Comparison of ENCODE assay signal across 21 mouse cellular contexts in the genomic region with DNA sequence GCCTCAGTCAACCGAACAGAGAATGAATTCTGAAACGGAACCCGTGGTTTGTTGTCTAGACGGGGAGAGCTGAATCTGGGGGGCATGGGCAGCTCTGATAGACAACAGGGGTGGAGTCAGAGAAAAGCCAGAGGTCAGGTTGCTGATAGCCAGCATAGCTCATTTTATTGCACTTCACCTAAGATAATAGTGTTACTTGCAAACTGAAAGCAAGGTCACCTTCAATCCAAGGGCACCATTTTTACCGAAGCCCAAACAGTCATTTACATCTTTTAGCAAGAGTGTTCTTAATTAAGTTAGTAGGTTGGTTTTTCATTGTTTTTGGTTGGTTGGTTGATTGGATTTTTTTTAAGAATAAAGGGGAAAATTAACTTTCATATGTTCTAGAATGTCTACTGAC. TPM values are rescaled to one million over a fixed set of nuclear protein-coding genes. Genes with fewer than 3 reads are reported as not detected.
DNase-seq lines count a peak whose midpoint lies in the region; ATAC-seq and TF ChIP-seq lines count a peak whose summit lies in the region.
"Had no signal": no experiment of that assay in that cellular context is flagged by ENCODE, and none has a peak within 500 bp of the region (broad histone marks: within the 10 kb centered on the region; RNA-seq: fewer than 3 reads in every experiment).

No protein-coding gene starts in this region.

- no peak for ATAC-seq in heart, postnatal 0 days (ENCODE audit: insufficient read depth, low read depth)
- 0 out of 2 replicates have a peak, but pooled peaks have one; percentile 31 for ATAC-seq in common myeloid progenitor, adult 5-6 weeks (replicated peaks; ENCODE audit: low read depth, poor library complexity, severe bottlenecking)
- no peak for ATAC-seq in stomach, postnatal 0 days (ENCODE audit: low FRiP score, low TSS enrichment)
- ATAC-seq in erythroblast, adult 5-6 weeks (replicated peaks; ENCODE audit: low FRiP score, poor library complexity, severe bottlenecking): no peak
- ATAC-seq: hindbrain, postnatal 0 days had no signal

- no peaks in the 10 kb centered on the region for H3K27me3 ChIP-seq in heart, postnatal 0 days (ENCODE audit: control insufficient read depth, insufficient read depth, low read length)
- no peaks in the 10 kb centered on the region for H3K27me3 ChIP-seq in E14TG2a.4 (ENCODE audit: insufficient read depth, low read length)
- H3K27me3 ChIP-seq in stomach, postnatal 0 days (ENCODE audit: control insufficient read depth, insufficient read depth, low read length): no peaks in the 10 kb centered on the region
- H3K27me3 ChIP-seq: embryonic facial prominence, embryonic 12.5 days; forebrain, embryonic 12.5 days; liver, embryonic 13.5 days; midbrain, embryonic 12.5 days had no signal

- no peaks in the 10 kb centered on the region for H3K9me3 ChIP-seq in heart, postnatal 0 days (replicated peaks; ENCODE audit: control insufficient read depth, low read length)
- H3K9me3 ChIP-seq in E14TG2a.4 (ENCODE audit: low read length): no peaks in the 10 kb centered on the region
- no peaks in the 10 kb centered on the region for H3K9me3 ChIP-seq in stomach, postnatal 0 days (ENCODE audit: control insufficient read depth, low read length)
- H3K9me3 ChIP-seq: embryonic facial prominence, embryonic 12.5 days; forebrain, embryonic 12.5 days; liver, embryonic 13.5 days; midbrain, embryonic 12.5 days had no signal

- H3K9ac ChIP-seq in heart, postnatal 0 days (replicated peaks; ENCODE audit: low read depth, low read length): no peak overlapping the region
- no peak overlapping the region for H3K9ac ChIP-seq in stomach, postnatal 0 days (ENCODE audit: low read length)
- H3K9ac ChIP-seq: embryonic facial prominence, embryonic 12.5 days; forebrain, embryonic 12.5 days; liver, embryonic 13.5 days; midbrain, embryonic 12.5 days had no signal

- no peak overlapping the region for H3K4me2 ChIP-seq in heart, postnatal 0 days (ENCODE audit: low read depth, low read length)
- H3K4me2 ChIP-seq in stomach, postnatal 0 days (replicated peaks; ENCODE audit: low read depth): no peak overlapping the region
- H3K4me2 ChIP-seq: embryonic facial prominence, embryonic 12.5 days; forebrain, embryonic 12.5 days; liver, embryonic 13.5 days; midbrain, embryonic 12.5 days had no signal

- H3K4me1 ChIP-seq in heart, postnatal 0 days (ENCODE audit: control insufficient read depth, insufficient read depth): peaks cover 19% of the 10 kb centered on the region
- H3K4me1 ChIP-seq in E14TG2a.4 (replicated peaks; ENCODE audit: low read depth, low read length): peaks cover 94% of the 10 kb centered on the region
- H3K4me1 ChIP-seq in stomach, postnatal 0 days (replicated peaks; ENCODE audit: control insufficient read depth, insufficient read depth): no peaks in the 10 kb centered on the region; the same call in 1 of the 2 replicates
- H3K4me1 ChIP-seq: liver, embryonic 13.5 days; midbrain, embryonic 12.5 days had no signal

- no peak for TF ChIP-seq CTCF in heart, postnatal 0 days (IDR thresholded peaks at IDR 0.05; ENCODE audit: low read depth)
- no peak for TF ChIP-seq CTCF in E14TG2a.4 (conservative IDR thresholded peaks at IDR 0.05; ENCODE audit: low read length)
- no peak for TF ChIP-seq CTCF in stomach, postnatal 0 days (IDR thresholded peaks at IDR 0.05; ENCODE audit: low read depth)

- peak overlapping the region; percentile 25; the same call in 1 of the 2 replicates for H3K27ac ChIP-seq in heart, postnatal 0 days (ENCODE audit: low read depth)
- H3K27ac ChIP-seq in stomach, postnatal 0 days (replicated peaks): peak overlapping the region; percentile 46
- H3K27ac ChIP-seq: forebrain, embryonic 12.5 days; hindbrain, postnatal 0 days; liver, embryonic 13.5 days; midbrain, embryonic 12.5 days had no signal

- no peak overlapping the region for H3K4me3 ChIP-seq in heart, postnatal 0 days (ENCODE audit: low read depth, low read length)
- peak overlapping the region; percentile 67; the same call in 1 of the 2 replicates for H3K4me3 ChIP-seq in E14TG2a.4 (replicated peaks; ENCODE audit: low read length)
- H3K4me3 ChIP-seq in stomach, postnatal 0 days (ENCODE audit: low read depth, low read length): no peak overlapping the region
- H3K4me3 ChIP-seq: embryonic facial prominence, embryonic 12.5 days; erythroblast, embryonic 14.5 days; forebrain, embryonic 12.5 days; liver, embryonic 13.5 days; midbrain, embryonic 12.5 days had no signal

- TF ChIP-seq EP300 in heart, postnatal 0 days (IDR thresholded peaks at IDR 0.05; ENCODE audit: low read depth): no peak
- no peak for TF ChIP-seq EP300 in stomach, postnatal 0 days (optimal IDR thresholded peaks at IDR 0.05)

- 51% methylated on average over 5 of the region's 5 CpGs for WGBS in heart, postnatal 0 days
- 64% methylated on average over 5 of the region's 5 CpGs for WGBS in stomach, postnatal 0 days

- H3K36me3 ChIP-seq in heart, postnatal 0 days (replicated peaks; ENCODE audit: control insufficient read depth, insufficient read depth, low read length): no peaks in the 10 kb centered on the region
- no peaks in the 10 kb centered on the region; the same call in 1 of the 2 replicates for H3K36me3 ChIP-seq in E14TG2a.4 (ENCODE audit: insufficient read depth, low read length)
- H3K36me3 ChIP-seq in stomach, postnatal 0 days (ENCODE audit: control insufficient read depth, insufficient read depth, low read length): no peaks in the 10 kb centered on the region
- H3K36me3 ChIP-seq: embryonic facial prominence, embryonic 12.5 days; forebrain, embryonic 12.5 days; liver, embryonic 13.5 days; midbrain, embryonic 12.5 days had no signal

- DNase-seq in heart, postnatal 0 days (ENCODE audit: low spot score): no peak
- no peak for DNase-seq in heart, postnatal 10 days
- DNase-seq in stomach, postnatal 0 days (ENCODE audit: low spot score): no peak
- DNase-seq in cerebellum, postnatal 36 days: no peak
- DNase-seq: adrenal gland, adult 2 months; cerebellum, adult 11 months; cerebellum, adult 9-11 months; heart, postnatal 14 days; liver, embryonic 13.5 days; right cerebral cortex, postnatal 25 days; thymus, adult 18-20 months; thymus, postnatal 4 days had no signal

- intact Hi-C loops in heart, postnatal 10 days (cut with DNase I): no loop called here

RNA-seq across cellular contexts. Expression of a gene that starts 12.2 kb away (rescaled TPM):
- total RNA-seq in heart, postnatal 0 days (2014; rRNA removed; ENCODE audit: low replicate concordance): 3.3 TPM in 2 replicates
- polyA plus RNA-seq in heart, postnatal 0 days (2015; fragmentation: Nextera tagmentation; extraction: Ambion mirVana): 0.23 and 0.60 TPM in 2 replicates
- under 1 TPM; 0.42 to 0.93 TPM for total RNA-seq in heart, postnatal 10 days (2021)
- total RNA-seq in common myeloid progenitor, adult 5-6 weeks (2017): 3.7 and 12.0 TPM in 2 replicates
- 60.4 and 61.6 TPM in 2 replicates for polyA plus RNA-seq in stomach, postnatal 0 days (2015; fragmentation: Nextera tagmentation; extraction: Ambion mirVana)
- total RNA-seq in erythroblast, adult 5-6 weeks (2015; ENCODE audit: low replicate concordance): not detected in 2 replicates
- total RNA-seq in erythroblast, adult 5-6 weeks (2017; ENCODE audit: low replicate concordance): 0.84 and 3.4 TPM in 2 replicates
- total RNA-seq: gastrocnemius, adult 8-10 months had no signal
